Mouse (Mus musculus): ENCODE results near the gene Polq.

DNA sequence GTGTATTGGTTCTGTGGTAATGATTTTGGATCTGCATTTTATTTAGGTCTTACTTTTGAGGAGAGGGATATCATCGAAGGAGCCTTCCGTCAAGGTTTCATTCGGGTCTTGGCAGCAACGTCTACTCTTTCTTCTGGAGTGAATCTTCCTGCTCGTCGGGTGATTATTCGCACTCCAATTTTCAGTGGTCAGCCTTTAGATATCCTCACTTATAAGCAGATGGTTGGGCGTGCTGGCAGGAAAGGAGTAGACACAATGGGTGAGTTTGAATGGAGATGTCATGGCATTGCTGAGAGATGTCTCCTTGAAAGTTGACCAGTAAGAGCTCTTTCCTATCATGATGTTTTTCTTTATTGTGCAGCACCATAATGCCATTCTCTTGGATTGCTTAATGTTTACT lies 23.2 kb downstream of the Polq start:
- TF ChIP-seq IRF4 (IDR thresholded peaks at IDR 0.05; ENCODE audit: low read depth, low read length) (no peak), CTCF (conservative IDR thresholded peaks at IDR 0.05 in 1 of 2, IDR thresholded peaks at IDR 0.05 in 1 of 2; ENCODE audit: low read depth in 2 of 2, low read length in 2 of 2) (no peak), EP300 (IDR thresholded peaks at IDR 0.05; ENCODE audit: low read length) (no peak), SMC3 (IDR thresholded peaks at IDR 0.05; ENCODE audit: low read depth, low read length) (no peak), POLR2A (IDR thresholded peaks at IDR 0.05; ENCODE audit: low read depth, low read length) (no peak), ZMIZ1 (IDR thresholded peaks at IDR 0.05; ENCODE audit: low read depth, low read length) (no peak), JUND (conservative IDR thresholded peaks at IDR 0.05; ENCODE audit: low read depth, low read length) (no peak), NELFE (IDR thresholded peaks at IDR 0.05; ENCODE audit: low read depth, low read length) (no peak), CHD1 (IDR thresholded peaks at IDR 0.05; ENCODE audit: low read depth, low read length) (no peak), TCF12 (IDR thresholded peaks at IDR 0.05; ENCODE audit: low read depth, low read length) (no peak), JUN (IDR thresholded peaks at IDR 0.05; ENCODE audit: insufficient read depth, low read depth, low read length) (no peak), ZKSCAN1 (IDR thresholded peaks at IDR 0.05; ENCODE audit: borderline replicate concordance, low read depth, low read length) (no peak), RAD21 (IDR thresholded peaks at IDR 0.05; ENCODE audit: low read depth, low read length) (no peak), USF1 (IDR thresholded peaks at IDR 0.05; ENCODE audit: low read depth, low read length) (no peak)

Measured in CH12.LX (cell line).